Mouse (Mus musculus) heart, embryonic 10.5 days (tissue): ENCODE data around the gene Ldlr. TPM values are rescaled to one million over a fixed set of nuclear protein-coding genes. Genes with fewer than 3 reads are reported as not detected.

Experiments used
- DNase-seq: peaks from one replicate; pipeline ENCODE4 v3.0.0-alpha.2; 2017; ENCODE audit warnings: low spot score
- H3K27ac ChIP-seq: fragments of 300-500 bp; sonication (generic); 2 replicates; pipeline ENCODE4 v1.5.1; 2016; ENCODE audit warnings: mild to moderate bottlenecking
- H3K27me3 ChIP-seq: fragments of 300-500 bp; sonication (generic); 2 replicates; pipeline ENCODE4 v1.6.1; 2016; ENCODE audit warnings: mild to moderate bottlenecking; ENCODE audit not compliant: poor library complexity, insufficient read depth, severe bottlenecking
- H3K36me3 ChIP-seq: fragments of 300-500 bp; sonication (generic); 2 replicates; pipeline ENCODE4 v1.6.1; 2016; ENCODE audit warnings: mild to moderate bottlenecking, moderate library complexity
- H3K4me1 ChIP-seq: fragments of 300-500 bp; sonication (generic); 2 replicates; pipeline ENCODE4 v1.6.1; 2016; ENCODE audit warnings: mild to moderate bottlenecking
- H3K4me3 ChIP-seq: fragments of 300-500 bp; sonication (generic); 2 replicates; pipeline ENCODE4 v1.5.1; 2016; ENCODE audit warnings: mild to moderate bottlenecking, moderate library complexity
- H3K9me3 ChIP-seq: fragments of 300-500 bp; sonication (generic); 2 replicates; pipeline ENCODE4 v1.6.1; 2016; ENCODE audit warnings: mild to moderate bottlenecking, moderate library complexity
- WGBS: fragments of 180-500 bp; shearing (Covaris S2); methylation state at CpG from one replicate; pipeline ENCODE4 v1.1.7; 2016; 5-methylcytosine and 5-hydroxymethylcytosine counted together
- polyA plus RNA-seq: library from polyadenylated mRNA; unstranded; fragments of >200 nt; fragmentation: Nextera tagmentation; extraction: Ambion mirVana; gene quantifications from 2 replicates; pipeline ENCODE4 v1.2.1, GENCODE M21; 2016

The Ldlr gene
- polyA plus RNA-seq, 1 experiment from 2014 or later = 36.6 TPM

GRCm38 (mm10) chr9:21701091-21701490 is 22.2 kb upstream of the Ldlr start:
- Histone ChIP-seq H3K9me3 (no peaks in the 10 kb centered on the region), H3K4me3 (no peak overlapping the region), H3K27ac (no peak overlapping the region), H3K27me3 (no peaks in the 10 kb centered on the region), H3K4me1 (no peaks in the 10 kb centered on the region), H3K36me3 (peaks cover 95% of the 10 kb centered on the region)
- no peak for DNase-seq
- 94% methylated on average over 14 of the region's 14 CpGs for WGBS

GRCm38 (mm10) chr9:21703494-21703893 is 19.8 kb upstream of the Ldlr start:
- H3K4me3 ChIP-seq = no peak overlapping the region
- H3K27me3 ChIP-seq = no peaks in the 10 kb centered on the region
- H3K4me1 ChIP-seq = no peaks in the 10 kb centered on the region
- no peaks in the 10 kb centered on the region for H3K9me3 ChIP-seq
- H3K27ac ChIP-seq = no peak overlapping the region
- no peak for DNase-seq
- 96% methylated on average over 7 of the region's 7 CpGs for WGBS
- H3K36me3 ChIP-seq = peaks cover 93% of the 10 kb centered on the region

- Histone ChIP-seq H3K9me3 (no peaks in the 10 kb centered on the region), H3K27ac (no peak overlapping the region), H3K27me3 (no peaks in the 10 kb centered on the region), H3K4me3 (no peak overlapping the region), H3K4me1 (no peaks in the 10 kb centered on the region), H3K36me3 (peaks cover 80% of the 10 kb centered on the region)
- WGBS = 76% methylated on average over 4 of the region's 4 CpGs
- DNase-seq = no peak
Observed at GRCm38 (mm10) chr9:21706085-21706484, 17.2 kb upstream of the Ldlr start.

GRCm38 (mm10) chr9:21706586-21707265 is 16.6 kb upstream of the Ldlr start:
- no peak overlapping the region for H3K4me3 ChIP-seq
- no peaks in the 10 kb centered on the region for H3K4me1 ChIP-seq
- H3K27ac ChIP-seq = no peak overlapping the region
- WGBS = 88% methylated on average over 8 of the region's 8 CpGs
- H3K36me3 ChIP-seq = peaks cover 74% of the 10 kb centered on the region
- H3K9me3 ChIP-seq = no peaks in the 10 kb centered on the region
- H3K27me3 ChIP-seq = no peaks in the 10 kb centered on the region
- no peak for DNase-seq

GRCm38 (mm10) chr9:21709340-21709739 is 13.9 kb upstream of the Ldlr start:
- Histone ChIP-seq H3K9me3 (no peaks in the 10 kb centered on the region), H3K36me3 (peaks cover 58% of the 10 kb centered on the region), H3K4me3 (no peak overlapping the region), H3K27me3 (no peaks in the 10 kb centered on the region), H3K27ac (no peak overlapping the region), H3K4me1 (no peaks in the 10 kb centered on the region)
- no peak for DNase-seq
- 95% methylated on average over 3 of the region's 3 CpGs for WGBS

- H3K4me1 ChIP-seq = peaks cover 13% of the 10 kb centered on the region
Observed at GRCm38 (mm10) chr9:21715298-21715697, 8.0 kb upstream of the Ldlr start.

GRCm38 (mm10) chr9:21717015-21717414 is 6.3 kb upstream of the Ldlr start:
- Histone ChIP-seq H3K9me3 (no peaks in the 10 kb centered on the region), H3K27me3 (no peaks in the 10 kb centered on the region), H3K36me3 (peaks cover 10% of the 10 kb centered on the region; the same call in 1 of the 2 replicates), H3K4me3 (no peak overlapping the region), H3K4me1 (peaks cover 21% of the 10 kb centered on the region), H3K27ac (no peak overlapping the region)
- 66% methylated on average over 2 of the region's 2 CpGs for WGBS
- no peak for DNase-seq

More at GRCm38 (mm10) chr9:21715298-21715697, 8.0 kb upstream of the Ldlr start:
- WGBS = 32% methylated on average over 4 of the region's 4 CpGs
- no peaks in the 10 kb centered on the region for H3K27me3 ChIP-seq
- H3K36me3 ChIP-seq = peaks cover 10% of the 10 kb centered on the region; the same call in 1 of the 2 replicates
- peak; percentile 94 for DNase-seq
- H3K27ac ChIP-seq = peak overlapping the region; percentile 79
- no peak overlapping the region for H3K4me3 ChIP-seq
- H3K9me3 ChIP-seq = no peaks in the 10 kb centered on the region

GRCm38 (mm10) chr9:21721036-21721435 is 2.2 kb upstream of the Ldlr start:
- 0 out of 2 replicates have a peak, but pooled peaks cover 3% of the 10 kb centered on the region for H3K36me3 ChIP-seq
- H3K9me3 ChIP-seq = no peaks in the 10 kb centered on the region
- peaks cover 33% of the 10 kb centered on the region for H3K4me1 ChIP-seq
- H3K27ac ChIP-seq = peak overlapping the region; percentile 94
- H3K4me3 ChIP-seq = no peak overlapping the region
- no peak for DNase-seq
- 53% methylated on average over 2 of the region's 2 CpGs for WGBS
- no peaks in the 10 kb centered on the region for H3K27me3 ChIP-seq

GRCm38 (mm10) chr9:21724147-21724536 is 859 bp downstream of the Ldlr start:
- Histone ChIP-seq H3K36me3 (peaks cover 33% of the 10 kb centered on the region), H3K4me1 (peaks cover 50% of the 10 kb centered on the region)
- WGBS = under 1% methylated on average over 18 of the region's 18 CpGs

GRCm38 (mm10) chr9:21725224-21726121 is 2.2 kb downstream of the Ldlr start:
- DNase-seq = no peak
- H3K4me3 ChIP-seq = peak overlapping the region; percentile 77
- peaks cover 39% of the 10 kb centered on the region for H3K36me3 ChIP-seq
- H3K27me3 ChIP-seq = no peaks in the 10 kb centered on the region
- no peaks in the 10 kb centered on the region for H3K9me3 ChIP-seq
- H3K27ac ChIP-seq = peak overlapping the region; percentile 94
- WGBS = 64% methylated on average over 23 of the region's 23 CpGs
- H3K4me1 ChIP-seq = peaks cover 55% of the 10 kb centered on the region

More at GRCm38 (mm10) chr9:21724147-21724536, 859 bp downstream of the Ldlr start:
- no peaks in the 10 kb centered on the region for H3K9me3 ChIP-seq
- DNase-seq = peak; percentile 98
- peak overlapping the region; percentile 77 for H3K4me3 ChIP-seq
- H3K27me3 ChIP-seq = no peaks in the 10 kb centered on the region
- H3K27ac ChIP-seq = peak overlapping the region; percentile 94

- WGBS = 66% methylated on average over 14 of the region's 14 CpGs
Observed at GRCm38 (mm10) chr9:21726218-21726975, 3.1 kb downstream of the Ldlr start.

GRCm38 (mm10) chr9:21728261-21728832 is 5.1 kb downstream of the Ldlr start:
- no peaks in the 10 kb centered on the region for H3K9me3 ChIP-seq
- H3K36me3 ChIP-seq = peaks cover 66% of the 10 kb centered on the region
- WGBS = 85% methylated on average over 10 of the region's 10 CpGs
- no peak overlapping the region for H3K4me3 ChIP-seq
- peaks cover 40% of the 10 kb centered on the region for H3K4me1 ChIP-seq
- no peak for DNase-seq
- H3K27me3 ChIP-seq = no peaks in the 10 kb centered on the region
- H3K27ac ChIP-seq = no peak overlapping the region

More at GRCm38 (mm10) chr9:21726218-21726975, 3.1 kb downstream of the Ldlr start:
- Histone ChIP-seq H3K36me3 (peaks cover 46% of the 10 kb centered on the region), H3K9me3 (no peaks in the 10 kb centered on the region), H3K27ac (peak overlapping the region; percentile 63; the same call in 1 of the 2 replicates), H3K4me3 (peak overlapping the region; percentile 0; the same call in 1 of the 2 replicates), H3K4me1 (peaks cover 49% of the 10 kb centered on the region), H3K27me3 (no peaks in the 10 kb centered on the region)
- DNase-seq = no peak
